Mouse (Mus musculus): ENCODE data around the gene Dnajc6. TPM values are rescaled to one million over a fixed set of nuclear protein-coding genes. Genes with fewer than 3 reads are reported as not detected.
A peak's percentile ranks its signal among the peaks of the same experiment; 100 is the strongest.

The Dnajc6 gene
- polyA plus RNA-seq, 1 experiment from 2014 or later, result 1.7 TPM

- H3K9me3 ChIP-seq, result no peaks in the 10 kb centered on the region
- H3K4me1 ChIP-seq, result peaks cover 48% of the 10 kb centered on the region
- no peaks in the 10 kb centered on the region for H3K36me3 ChIP-seq (replicated peaks)
- peak; percentile 33 for DNase-seq (ENCODE audit: extremely low spot score, low spot score)
- peak overlapping the region; percentile 60 for H3K27ac ChIP-seq
- peaks cover 48% of the 10 kb centered on the region for H3K27me3 ChIP-seq (ENCODE audit: poor library complexity, severe bottlenecking)
- H3K4me3 ChIP-seq, result peak overlapping the region; percentile 56
- WGBS, result 5% methylated on average over 30 of the region's 30 CpGs
Observed at GRCm38 (mm10) chr4:101508851-101509577, 12.6 kb downstream of the Dnajc6 start.

- H3K27ac ChIP-seq, result no peak overlapping the region
- H3K36me3 ChIP-seq (replicated peaks), result no peaks in the 10 kb centered on the region
- no peak for DNase-seq (ENCODE audit: extremely low spot score, low spot score)
- peaks cover 45% of the 10 kb centered on the region for H3K27me3 ChIP-seq (ENCODE audit: poor library complexity, severe bottlenecking)
- H3K4me3 ChIP-seq, result no peak overlapping the region
- peaks cover 35% of the 10 kb centered on the region for H3K4me1 ChIP-seq
- no peaks in the 10 kb centered on the region for H3K9me3 ChIP-seq
- WGBS, result 87% methylated on average over 8 of the region's 8 CpGs
Observed at GRCm38 (mm10) chr4:101510111-101510903, 13.9 kb downstream of the Dnajc6 start.

- no peak for DNase-seq (ENCODE audit: extremely low spot score, low spot score)
- WGBS, result 89% methylated on average over 5 of the region's 5 CpGs
- Histone ChIP-seq H3K36me3 (replicated peaks) (no peaks in the 10 kb centered on the region), H3K9me3 (no peaks in the 10 kb centered on the region), H3K4me1 (peaks cover 29% of the 10 kb centered on the region), H3K27me3 (ENCODE audit: poor library complexity, severe bottlenecking) (peaks cover 40% of the 10 kb centered on the region), H3K4me3 (no peak overlapping the region), H3K27ac (no peak overlapping the region)
Observed at GRCm38 (mm10) chr4:101510904-101511210, 14.4 kb downstream of the Dnajc6 start.

- no peak for DNase-seq (ENCODE audit: extremely low spot score, low spot score)
- Histone ChIP-seq H3K4me3 (no peak overlapping the region), H3K27me3 (ENCODE audit: poor library complexity, severe bottlenecking) (peaks cover 33% of the 10 kb centered on the region), H3K9me3 (no peaks in the 10 kb centered on the region), H3K4me1 (peaks cover 29% of the 10 kb centered on the region), H3K36me3 (replicated peaks) (no peaks in the 10 kb centered on the region), H3K27ac (no peak overlapping the region)
- WGBS, result 90% methylated on average over 5 of the region's 5 CpGs
Observed at GRCm38 (mm10) chr4:101511768-101512521, 15.5 kb downstream of the Dnajc6 start.

GRCm38 (mm10) chr4:101513251-101513650 is 16.8 kb downstream of the Dnajc6 start:
- Histone ChIP-seq H3K27ac (no peak overlapping the region), H3K9me3 (no peaks in the 10 kb centered on the region), H3K27me3 (ENCODE audit: poor library complexity, severe bottlenecking) (peaks cover 22% of the 10 kb centered on the region), H3K36me3 (replicated peaks) (no peaks in the 10 kb centered on the region), H3K4me1 (peaks cover 20% of the 10 kb centered on the region), H3K4me3 (no peak overlapping the region)
- no peak for DNase-seq (ENCODE audit: extremely low spot score, low spot score)
- 92% methylated on average over 3 of the region's 3 CpGs for WGBS

- H3K36me3 ChIP-seq (replicated peaks), result no peaks in the 10 kb centered on the region
- WGBS, result 96% methylated on average over 14 of the region's 14 CpGs
- no peak overlapping the region for H3K27ac ChIP-seq
- no peak overlapping the region for H3K4me3 ChIP-seq
- no peaks in the 10 kb centered on the region for H3K9me3 ChIP-seq
- H3K4me1 ChIP-seq, result no peaks in the 10 kb centered on the region
- H3K27me3 ChIP-seq (ENCODE audit: poor library complexity, severe bottlenecking), result no peaks in the 10 kb centered on the region
- no peak for DNase-seq (ENCODE audit: extremely low spot score, low spot score)
Observed at GRCm38 (mm10) chr4:101515853-101516252, 19.4 kb downstream of the Dnajc6 start.

- no peak overlapping the region for H3K27ac ChIP-seq
- H3K4me1 ChIP-seq, result no peaks in the 10 kb centered on the region
- DNase-seq (ENCODE audit: extremely low spot score, low spot score), result no peak
- H3K27me3 ChIP-seq (ENCODE audit: poor library complexity, severe bottlenecking), result no peaks in the 10 kb centered on the region
- no peaks in the 10 kb centered on the region for H3K9me3 ChIP-seq
- 88% methylated on average over 17 of the region's 17 CpGs for WGBS
- no peaks in the 10 kb centered on the region for H3K36me3 ChIP-seq (replicated peaks)
- no peak overlapping the region for H3K4me3 ChIP-seq
Observed at GRCm38 (mm10) chr4:101516434-101517168, 20.2 kb downstream of the Dnajc6 start.

- Histone ChIP-seq H3K9me3 (no peaks in the 10 kb centered on the region), H3K36me3 (replicated peaks) (no peaks in the 10 kb centered on the region), H3K27ac (no peak overlapping the region), H3K4me1 (no peaks in the 10 kb centered on the region), H3K27me3 (ENCODE audit: poor library complexity, severe bottlenecking) (no peaks in the 10 kb centered on the region), H3K4me3 (no peak overlapping the region)
- no peak for DNase-seq (ENCODE audit: extremely low spot score, low spot score)
- WGBS, result 75% methylated on average over 4 of the region's 4 CpGs
Observed at GRCm38 (mm10) chr4:101531901-101532300, 35.5 kb downstream of the Dnajc6 start.

- Histone ChIP-seq H3K9me3 (no peaks in the 10 kb centered on the region), H3K4me1 (no peaks in the 10 kb centered on the region), H3K4me3 (no peak overlapping the region), H3K36me3 (replicated peaks) (no peaks in the 10 kb centered on the region), H3K27me3 (ENCODE audit: poor library complexity, severe bottlenecking) (no peaks in the 10 kb centered on the region), H3K27ac (no peak overlapping the region)
- 77% methylated on average over 4 of the region's 4 CpGs for WGBS
- DNase-seq (ENCODE audit: extremely low spot score, low spot score), result no peak
Observed at GRCm38 (mm10) chr4:101540516-101540915, 44.1 kb downstream of the Dnajc6 start.

GRCm38 (mm10) chr4:101549958-101550591 is 53.6 kb downstream of the Dnajc6 start:
- H3K27me3 ChIP-seq (ENCODE audit: poor library complexity, severe bottlenecking), result peaks cover 47% of the 10 kb centered on the region
- no peak overlapping the region for H3K27ac ChIP-seq
- peak overlapping the region; percentile 54 for H3K4me3 ChIP-seq
- peaks cover 21% of the 10 kb centered on the region for H3K4me1 ChIP-seq
- WGBS, result 1% methylated on average over 33 of the region's 33 CpGs
- no peaks in the 10 kb centered on the region for H3K9me3 ChIP-seq
- DNase-seq (ENCODE audit: extremely low spot score, low spot score), result peak; percentile 16
- no peaks in the 10 kb centered on the region for H3K36me3 ChIP-seq (replicated peaks)

- DNase-seq (ENCODE audit: extremely low spot score, low spot score), result peak; percentile 56
- Histone ChIP-seq H3K27me3 (ENCODE audit: poor library complexity, severe bottlenecking) (peaks cover 47% of the 10 kb centered on the region), H3K4me1 (peaks cover 21% of the 10 kb centered on the region), H3K27ac (peak overlapping the region; percentile 27; the same call in 1 of the 2 replicates), H3K4me3 (peak overlapping the region; percentile 54), H3K9me3 (no peaks in the 10 kb centered on the region), H3K36me3 (replicated peaks) (no peaks in the 10 kb centered on the region)
- WGBS, result under 1% methylated on average over 33 of the region's 33 CpGs
Observed at GRCm38 (mm10) chr4:101550671-101551161, 54.3 kb downstream of the Dnajc6 start.

GRCm38 (mm10) chr4:101551425-101551824 is 55.0 kb downstream of the Dnajc6 start:
- Histone ChIP-seq H3K27me3 (ENCODE audit: poor library complexity, severe bottlenecking) (peaks cover 47% of the 10 kb centered on the region), H3K36me3 (replicated peaks) (no peaks in the 10 kb centered on the region), H3K4me3 (peak overlapping the region; percentile 54; the same call in 1 of the 2 replicates), H3K9me3 (no peaks in the 10 kb centered on the region), H3K4me1 (peaks cover 21% of the 10 kb centered on the region), H3K27ac (no peak overlapping the region)
- no peak for DNase-seq (ENCODE audit: extremely low spot score, low spot score)
- 19% methylated on average over 4 of the region's 4 CpGs for WGBS
